In genomic region chr15:59882444-59882843, GRCm38 (mm10) we compare ENCODE assay signal across 22 mouse cellular contexts.
"Had no signal": no experiment of that assay in that cellular context is flagged by ENCODE, and none has a peak within 500 bp of the region (broad histone marks: within the 10 kb centered on the region; RNA-seq: fewer than 3 reads in every experiment).

No protein-coding gene starts in this region.

- ATAC-seq: hindbrain, embryonic 16.5 days; hindbrain, postnatal 0 days; inflammation-experienced regulatory T-cells, adult 6 months; intestine, embryonic 15.5 days; intestine, embryonic 16.5 days; intestine, postnatal 0 days had no signal

- DNase-seq: heart, postnatal 10 days; heart, postnatal 14 days; heart, postnatal 36 days; heart, postnatal 4 days; kidney, adult 11 months; kidney, adult 18-20 months; kidney, adult 2 months; kidney, adult 8-10 months; kidney, adult 9 months; kidney, postnatal 10 days; kidney, postnatal 14 days; kidney, postnatal 25 days; kidney, postnatal 36 days; kidney, postnatal 4 days; layer of hippocampus, adult 9-11 months; layer of hippocampus, postnatal 36 days had no signal
